Mouse (Mus musculus) ES-E14 (cell line): ENCODE results near the gene Gng8. TPM values are rescaled to one million over a fixed set of nuclear protein-coding genes. Genes with fewer than 3 reads are reported as not detected.

Experiments
- DNase-seq: peaks from one replicate; pipeline ENCODE4 v3.0.0-alpha.2; 2013; ENCODE audit warnings: low read depth, low spot score
- H3K27ac ChIP-seq: 2 replicates; pipeline ENCODE4 v1.5.1; 2012; ENCODE audit warnings: low read depth, mild to moderate bottlenecking, low read length, moderate library complexity, mixed read lengths; ENCODE audit not compliant: poor library complexity, insufficient read depth, severe bottlenecking
- H3K36me3 ChIP-seq: 2 replicates; pipeline ENCODE4 v1.6.1; 2012; ENCODE audit warnings: mild to moderate bottlenecking, low read length, moderate library complexity, mixed read lengths; ENCODE audit not compliant: control insufficient read depth, poor library complexity, insufficient read depth, severe bottlenecking
- H3K4me1 ChIP-seq, 2 experiments: fragments of 150-350 bp in 1 of 2; sonication (generic) in 1 of 2; 2 replicates each; pipeline ENCODE4 v1.6.1; 2012; ENCODE audit warnings: low read length in 2 of 2, mild to moderate bottlenecking in 1 of 2, mixed read lengths in 1 of 2; ENCODE audit not compliant: control insufficient read depth in 2 of 2, insufficient read depth in 2 of 2, poor library complexity in 1 of 2
- H3K4me3 ChIP-seq, 2 experiments: fragments of 150-350 bp in 1 of 2; sonication (generic) in 1 of 2; 2 replicates each; pipeline ENCODE4 v1.5.1; 2012; ENCODE audit warnings: low read length in 2 of 2, low read depth in 1 of 2, mild to moderate bottlenecking in 1 of 2, mixed read lengths in 1 of 2; ENCODE audit not compliant: insufficient read depth in 1 of 2, poor library complexity in 1 of 2, severe bottlenecking in 1 of 2
- H3K9ac ChIP-seq: 2 replicates; pipeline ENCODE4 v1.6.1; 2012; ENCODE audit warnings: low read depth, mild to moderate bottlenecking, low read length, mixed read lengths; ENCODE audit not compliant: poor library complexity, insufficient read depth, severe bottlenecking
- H3K9me3 ChIP-seq: fragments of 150-350 bp; sonication (generic); 2 replicates; pipeline ENCODE4 v1.6.1; 2012; ENCODE audit warnings: low read depth, mild to moderate bottlenecking, low read length; ENCODE audit not compliant: control insufficient read depth, insufficient read depth
- CHD2 ChIP-seq: IDR thresholded peaks from 2 replicates; pipeline ENCODE4 v1.6.1; 2014; ENCODE audit warnings: mild to moderate bottlenecking, low read depth, low read length, inconsistent platforms
- HCFC1 ChIP-seq: IDR thresholded peaks from 2 replicates; pipeline ENCODE4 v1.6.1; 2012; ENCODE audit warnings: low read length, inconsistent platforms, borderline replicate concordance; ENCODE audit not compliant: insufficient read depth
- MAFK ChIP-seq: IDR thresholded peaks from 2 replicates; pipeline ENCODE4 v1.6.1; 2014; ENCODE audit warnings: mild to moderate bottlenecking, low read depth, low read length, inconsistent platforms; ENCODE audit not compliant: insufficient read depth
- ZC3H11A ChIP-seq: IDR thresholded peaks from 2 replicates; pipeline ENCODE4 v1.6.1; 2012; ENCODE audit warnings: low read depth, mild to moderate bottlenecking, inconsistent platforms, low read length, borderline replicate concordance
- ZNF384 ChIP-seq: IDR thresholded peaks from 2 replicates; pipeline ENCODE4 v1.6.1; 2012; ENCODE audit warnings: low read depth, low read length, inconsistent platforms
- in situ Hi-C, 2 experiments: fragments of 600-800 bp; cut with MboI; formaldehyde crosslinking; loops; one replicate each; pipeline ENCODE4 v1.15.1; 2025; ENCODE audit warnings: low sequenced_read_pairs in 2 of 2, inconsistent platforms in 1 of 2; ENCODE audit not compliant: unreplicated experiment in 2 of 2
- total RNA-seq: library from RNA; depleted of rRNA; stranded (reverse); fragments of 300-350 nt; gene quantifications from 2 replicates; pipeline ENCODE4 v1.2.3, GENCODE M21; 2012

Gng8 gene
- total RNA-seq, 1 experiment: 1.0 TPM

DNA sequence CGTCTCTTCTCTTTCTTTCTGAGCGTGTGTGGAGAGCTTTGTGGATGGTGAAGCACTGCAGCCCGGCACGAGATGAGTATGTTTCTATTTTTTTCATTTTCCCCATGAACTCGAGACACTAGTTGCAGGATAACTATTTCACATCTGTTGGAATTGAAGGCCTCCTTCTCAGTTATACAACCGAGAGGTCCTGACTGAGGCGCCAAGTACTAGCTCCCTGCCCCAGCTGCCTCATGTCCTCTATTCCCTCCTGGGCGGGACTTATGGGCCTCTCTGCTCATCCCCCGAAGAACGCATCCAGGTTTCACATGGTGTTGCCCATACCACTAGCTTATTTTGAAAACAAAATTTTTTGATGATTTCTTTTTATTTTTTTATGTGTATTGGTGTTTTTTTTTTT is 3.9 kb downstream of the Gng8 start:
- H3K4me1 ChIP-seq: peaks cover 5 to 27% of the 10 kb centered on the region in 2 experiments; a peak in 3 of 4 replicates

DNA sequence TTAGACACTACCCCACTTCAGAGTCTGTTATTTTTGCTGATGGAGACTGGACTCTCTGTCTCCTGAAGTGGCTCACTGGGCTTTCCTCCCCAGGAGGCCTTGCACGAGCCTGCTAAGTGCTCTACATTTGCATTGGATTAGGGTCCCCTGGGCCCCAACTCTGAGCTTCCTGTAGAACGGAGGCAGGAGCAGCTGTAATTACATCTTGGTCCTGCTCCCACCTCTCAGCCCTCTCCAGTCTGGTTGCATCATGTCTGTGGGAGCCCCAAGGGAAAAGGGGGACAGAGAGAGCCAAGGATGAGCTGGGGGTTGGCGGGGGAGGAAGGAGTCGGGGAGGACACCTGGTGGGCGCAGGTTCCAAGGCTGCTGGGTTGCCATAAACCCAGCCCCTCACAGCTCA is 8.9 kb downstream of the Gng8 start:
- no peak overlapping the region for H3K9ac ChIP-seq
- in situ Hi-C loops: loop anchor here in 1 of 2 experiments (25.0 kb wide), 1 partner anchor 88 kb away; the partner anchor contains the start of genes Fkrp and Strn4

More for the DNA sequence above, 3.9 kb downstream of the Gng8 start:
- H3K9me3 ChIP-seq: no peaks in the 10 kb centered on the region
- H3K36me3 ChIP-seq: no peaks in the 10 kb centered on the region
- TF ChIP-seq ZNF384: no peak
- TF ChIP-seq ZC3H11A: no peak
- TF ChIP-seq CHD2: no peak
- no peak for TF ChIP-seq MAFK
- TF ChIP-seq HCFC1: no peak
- no peak for DNase-seq
- H3K9ac ChIP-seq: no peak overlapping the region
- H3K27ac ChIP-seq: no peak overlapping the region
- in situ Hi-C loops: no loop called here
- H3K4me3 ChIP-seq: peak overlapping the region; percentile 41 to 71; a peak in 1 of 4 replicates

DNA sequence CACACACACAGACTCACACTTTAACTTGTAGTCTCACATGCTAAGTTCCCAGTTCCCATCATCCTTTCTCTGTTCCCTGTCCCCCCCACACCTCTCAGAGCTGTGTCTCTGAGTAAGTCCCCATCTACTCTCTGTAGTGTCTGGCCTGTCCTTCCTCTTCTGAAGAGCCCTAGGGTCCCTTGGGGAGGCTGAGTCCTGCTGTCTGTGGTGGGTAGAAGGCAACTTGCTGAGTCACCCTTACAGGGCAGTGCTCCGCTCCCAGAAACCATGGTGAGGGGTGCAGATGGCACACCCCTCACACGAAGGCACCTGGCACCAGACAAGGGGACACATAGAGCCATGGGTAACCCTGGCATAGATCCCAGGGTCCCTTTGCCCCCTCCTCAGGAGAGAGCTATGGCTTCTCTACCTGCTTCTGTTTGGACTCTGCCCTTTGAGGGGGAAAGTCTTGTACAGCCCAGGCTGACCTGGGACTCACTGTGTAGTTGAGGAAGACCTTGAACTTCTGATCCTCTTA is 11.9 kb downstream of the Gng8 start:
- in situ Hi-C loops: loop anchor here in 1 of 2 experiments (25.0 kb wide), 1 partner anchor 91 kb away; the partner anchor contains the start of genes Fkrp and Strn4
- Histone ChIP-seq H3K9me3 (no peaks in the 10 kb centered on the region), H3K36me3 (no peaks in the 10 kb centered on the region), H3K9ac (no peak overlapping the region), H3K27ac (no peak overlapping the region), H3K4me1 (peaks cover 3 to 33% of the 10 kb centered on the region in 2 experiments; a peak in 1 of 4 replicates), H3K4me3 (no peak overlapping the region)
- DNase-seq: no peak
- TF ChIP-seq CHD2 (no peak), ZC3H11A (no peak), ZNF384 (no peak), HCFC1 (no peak), MAFK (no peak)

More for the DNA sequence above, 8.9 kb downstream of the Gng8 start:
- no peaks in the 10 kb centered on the region for H3K36me3 ChIP-seq
- H3K27ac ChIP-seq: no peak overlapping the region; the same call in 1 of the 2 replicates
- H3K4me3 ChIP-seq: no peak overlapping the region
- TF ChIP-seq HCFC1 (no peak), ZC3H11A (no peak), CHD2 (no peak), MAFK (no peak), ZNF384 (no peak)
- no peak for DNase-seq
- no peaks in the 10 kb centered on the region for H3K9me3 ChIP-seq
- peaks cover 3 to 18% of the 10 kb centered on the region in 2 experiments; a peak in 1 of 4 replicates for H3K4me1 ChIP-seq

DNA sequence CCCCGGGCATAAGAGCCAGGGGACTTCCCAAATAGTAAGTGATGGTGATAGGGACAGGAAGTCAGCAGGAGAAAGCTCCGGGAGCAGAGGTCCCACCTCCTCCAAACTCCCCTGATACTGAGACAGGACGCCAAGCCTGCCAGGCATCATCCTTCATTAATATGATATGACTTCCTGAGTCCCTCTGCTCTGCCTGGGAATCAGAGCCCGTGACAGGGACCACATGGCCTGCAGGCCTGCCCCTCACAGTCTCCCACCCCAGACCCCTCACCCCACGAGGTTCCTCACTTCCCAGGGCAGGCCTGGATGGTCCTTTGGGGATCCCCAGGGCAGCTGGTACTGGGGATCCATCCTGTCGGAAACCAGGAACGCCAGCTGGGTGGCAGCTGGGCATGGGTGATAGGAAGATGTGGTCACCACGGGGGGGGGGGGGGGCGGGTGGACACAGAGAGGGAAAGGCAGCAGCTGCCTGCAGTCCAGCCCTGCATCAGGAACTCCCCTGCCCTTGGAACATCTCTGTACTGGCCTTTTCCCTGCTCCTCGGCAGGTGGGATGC is 12.6 kb downstream of the Gng8 start:
- H3K27ac ChIP-seq: no peak overlapping the region
- peaks cover 3 to 33% of the 10 kb centered on the region in 2 experiments; a peak in 1 of 4 replicates for H3K4me1 ChIP-seq
- no peaks in the 10 kb centered on the region for H3K36me3 ChIP-seq
- H3K9ac ChIP-seq: no peak overlapping the region
- in situ Hi-C loops: loop anchor here in 1 of 2 experiments (25.0 kb wide), 1 partner anchor 92 kb away; the partner anchor contains the start of genes Fkrp and Strn4
- TF ChIP-seq CHD2: no peak
- TF ChIP-seq ZNF384: no peak
- DNase-seq: no peak
- H3K4me3 ChIP-seq: no peak overlapping the region
- no peaks in the 10 kb centered on the region for H3K9me3 ChIP-seq
